Mouse (Mus musculus): ENCODE measurements around the gene Ccdc103. TPM values are rescaled to one million over a fixed set of nuclear protein-coding genes. Genes with fewer than 3 reads are reported as not detected.

Gene Ccdc103
- 0.17 and 0.21 TPM in 2 replicates for polyA plus RNA-seq (2015; fragmentation: Nextera tagmentation; extraction: Ambion mirVana)

GRCm38 (mm10) chr11:102880585-102881313, at the start of gene Ccdc103, which contains the start of gene Eftud2:
Ccdc103 (plus strand) TSS chr11:102881204.
Eftud2 (minus strand) TSS chr11:102880985.

GRCm38 (mm10) chr11:102835549-102835948, 45.5 kb upstream of the Ccdc103 start, which contains the start of gene Higd1b:
Higd1b (plus strand) TSS chr11:102835849.

GRCm38 (mm10) chr11:102884616-102885219, 3.7 kb downstream of the Ccdc103 start, which contains the start of gene Fam187a:
Fam187a (plus strand) TSS chr11:102885169.

DNA sequence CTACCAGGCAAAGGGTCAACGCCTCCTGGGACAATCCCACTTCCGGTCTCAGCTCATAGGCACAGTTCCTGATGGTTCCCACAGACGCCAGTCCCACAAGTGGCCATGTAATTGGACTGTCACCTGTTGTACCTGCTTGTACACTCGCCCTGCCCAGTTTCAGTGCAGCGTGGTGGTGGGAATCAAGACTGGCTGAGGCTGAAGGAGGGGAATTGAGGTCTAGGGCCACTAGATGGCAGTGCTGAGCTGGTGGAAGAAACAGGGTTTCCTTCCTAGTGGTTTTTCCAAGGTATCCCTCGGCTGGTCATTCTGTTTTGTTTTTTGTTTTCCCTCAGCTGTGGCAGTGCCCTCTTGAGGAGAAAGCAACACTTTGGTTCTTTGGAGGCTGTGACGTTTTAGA, 19.8 kb downstream of the Ccdc103 start, which contains the start of gene Gfap:
TSS of gene Gfap (minus strand) at position 150 of the 400 bp plus-strand sequence.

GRCm38 (mm10) chr11:102924557-102925350, 43.8 kb downstream of the Ccdc103 start, which contains the start of gene Kif18b:
Kif18b (minus strand) TSS chr11:102925124.

Other genes starting within 250 kb of the Ccdc103 start
- 0.28 and 0.71 TPM in 2 replicates for gene Meioc, start 217.5 kb upstream of the Ccdc103 start, polyA plus RNA-seq (2015; fragmentation: Nextera tagmentation; extraction: Ambion mirVana)
- gene Ccdc43, start 183.4 kb upstream of the Ccdc103 start, polyA plus RNA-seq (2015; fragmentation: Nextera tagmentation; extraction: Ambion mirVana) = 83.0 and 84.0 TPM in 2 replicates
- gene Adam11, start 119.8 kb upstream of the Ccdc103 start, polyA plus RNA-seq (2015; fragmentation: Nextera tagmentation; extraction: Ambion mirVana) = 1.1 and 1.5 TPM in 2 replicates
- 22.0 and 24.4 TPM in 2 replicates for gene Gjc1, start 61.5 kb upstream of the Ccdc103 start, polyA plus RNA-seq (2015; fragmentation: Nextera tagmentation; extraction: Ambion mirVana)
- gene Higd1b, start 45.4 kb upstream of the Ccdc103 start, polyA plus RNA-seq (2015; fragmentation: Nextera tagmentation; extraction: Ambion mirVana) = 4.5 and 5.5 TPM in 2 replicates
- gene Eftud2, start 219 bp upstream of the Ccdc103 start, polyA plus RNA-seq (2015; fragmentation: Nextera tagmentation; extraction: Ambion mirVana) = 49.2 and 50.3 TPM in 2 replicates
- not detected in 2 replicates for gene Fam187a, start 4.0 kb downstream of the Ccdc103 start, polyA plus RNA-seq (2015; fragmentation: Nextera tagmentation; extraction: Ambion mirVana)
- 0.11 and 0.14 TPM in 2 replicates for gene Gfap, start 19.7 kb downstream of the Ccdc103 start, polyA plus RNA-seq (2015; fragmentation: Nextera tagmentation; extraction: Ambion mirVana)
- 1.4 and 2.1 TPM in 2 replicates for gene Kif18b, start 43.9 kb downstream of the Ccdc103 start, polyA plus RNA-seq (2015; fragmentation: Nextera tagmentation; extraction: Ambion mirVana)
- gene C1ql1, start 65.5 kb downstream of the Ccdc103 start, polyA plus RNA-seq (2015; fragmentation: Nextera tagmentation; extraction: Ambion mirVana) = 0.45 and 0.55 TPM in 2 replicates
- 40.2 and 42.3 TPM in 2 replicates for gene Nmt1, start 147.0 kb downstream of the Ccdc103 start, polyA plus RNA-seq (2015; fragmentation: Nextera tagmentation; extraction: Ambion mirVana)
- 46.0 and 51.7 TPM in 2 replicates for gene Dcakd, start 147.1 kb downstream of the Ccdc103 start, polyA plus RNA-seq (2015; fragmentation: Nextera tagmentation; extraction: Ambion mirVana)
- gene Plcd3, start 220.5 kb downstream of the Ccdc103 start, polyA plus RNA-seq (2015; fragmentation: Nextera tagmentation; extraction: Ambion mirVana) = 2.5 and 2.6 TPM in 2 replicates
- gene Acbd4, start 220.5 kb downstream of the Ccdc103 start, polyA plus RNA-seq (2015; fragmentation: Nextera tagmentation; extraction: Ambion mirVana) = 21.2 and 50.0 TPM in 2 replicates
- 5.5 and 6.1 TPM in 2 replicates for gene Hexim1, start 235.0 kb downstream of the Ccdc103 start, polyA plus RNA-seq (2015; fragmentation: Nextera tagmentation; extraction: Ambion mirVana)

Data from skeletal muscle tissue, postnatal 0 days (tissue).